Mouse (Mus musculus) thymus, postnatal 0 days (tissue): ENCODE results near the gene Capn1. TPM values are rescaled to one million over a fixed set of nuclear protein-coding genes. Genes with fewer than 3 reads are reported as not detected.

Experiments
- DNase-seq: peaks from one replicate; pipeline ENCODE4 v3.0.0-alpha.2; 2015; ENCODE audit warnings: low spot score
- polyA plus RNA-seq: library from polyadenylated mRNA; unstranded; fragments of >200 nt; fragmentation: Nextera tagmentation; extraction: Ambion mirVana; gene quantifications from 2 replicates; pipeline ENCODE4 v1.2.1, GENCODE M21; 2015

The Capn1 gene
- polyA plus RNA-seq, 1 experiment from 2014 or later: 19.8 TPM

- no peak for DNase-seq
Measured at GRCm38 (mm10) chr19:6040002-6040401, 24.3 kb upstream of the Capn1 start.

GRCm38 (mm10) chr19:6038326-6038725, 22.6 kb upstream of the Capn1 start:
- DNase-seq: no peak

- DNase-seq: no peak
Measured at GRCm38 (mm10) chr19:6037695-6038094, 22.0 kb upstream of the Capn1 start.

- no peak for DNase-seq
Measured at GRCm38 (mm10) chr19:6035966-6036585, 20.4 kb upstream of the Capn1 start.

- no peak for DNase-seq
Measured at GRCm38 (mm10) chr19:6030520-6031280, 15.0 kb upstream of the Capn1 start.

- DNase-seq: no peak
Measured at GRCm38 (mm10) chr19:6029426-6029825, 13.7 kb upstream of the Capn1 start.

- no peak for DNase-seq
Measured at GRCm38 (mm10) chr19:6028991-6029390, 13.3 kb upstream of the Capn1 start.

- DNase-seq: no peak
Measured at GRCm38 (mm10) chr19:6023930-6024329, 8.2 kb upstream of the Capn1 start.

GRCm38 (mm10) chr19:6023059-6023458, 7.4 kb upstream of the Capn1 start:
- DNase-seq: no peak

GRCm38 (mm10) chr19:6020276-6020675, 4.6 kb upstream of the Capn1 start:
- no peak for DNase-seq

- peak; percentile 87 for DNase-seq
Measured at GRCm38 (mm10) chr19:6018142-6019089, 2.7 kb upstream of the Capn1 start.

GRCm38 (mm10) chr19:6016532-6016931, 835 bp upstream of the Capn1 start:
- DNase-seq: peak; percentile 34

GRCm38 (mm10) chr19:6014991-6015510, 646 bp downstream of the Capn1 start:
- DNase-seq: peak; percentile 60

GRCm38 (mm10) chr19:6013691-6014090, 2.0 kb downstream of the Capn1 start:
- DNase-seq: no peak

GRCm38 (mm10) chr19:6009137-6009536, 6.6 kb downstream of the Capn1 start:
- DNase-seq: no peak

GRCm38 (mm10) chr19:6007013-6007412, 8.7 kb downstream of the Capn1 start:
- no peak for DNase-seq

- DNase-seq: no peak
Measured at GRCm38 (mm10) chr19:6005541-6005940, 10.2 kb downstream of the Capn1 start.

- DNase-seq: no peak
Measured at GRCm38 (mm10) chr19:5999969-6000368, 15.7 kb downstream of the Capn1 start.

- DNase-seq: no peak
Measured at GRCm38 (mm10) chr19:5998180-5998579, 17.5 kb downstream of the Capn1 start.

GRCm38 (mm10) chr19:5994711-5995110, 21.0 kb downstream of the Capn1 start:
- DNase-seq: no peak

- no peak for DNase-seq
Measured at GRCm38 (mm10) chr19:5992012-5992411, 23.7 kb downstream of the Capn1 start.

- no peak for DNase-seq
Measured at GRCm38 (mm10) chr19:5991467-5991866, 24.2 kb downstream of the Capn1 start.
